Mouse (Mus musculus) fat pad, adult 2 months (tissue): ENCODE data around the gene Gm45808.
"Not testable (repeated sequence)": the region's sequence is repeated elsewhere in the genome, so short reads cannot be mapped to it uniquely, and the experiment has no call there.

ENCODE experiments used
- DNase-seq: peaks from one replicate; pipeline ENCODE4 v3.0.0-alpha.2; 2011; ENCODE audit warnings: low read depth, low spot score; ENCODE audit errors: extremely low read depth

Gene Gm45808

GRCm38 (mm10) chr7:45509912-45510787, 23.5 kb upstream of the Gm45808 start, which contains the start of gene Nucb1:
TSS of gene Nucb1 (minus strand) at chr7:45510406.
- no peak for DNase-seq

- no peak for DNase-seq
Observed at GRCm38 (mm10) chr7:45509181-45509882, 22.7 kb upstream of the Gm45808 start.

GRCm38 (mm10) chr7:45508561-45508960, 21.9 kb upstream of the Gm45808 start:
- no peak for DNase-seq

GRCm38 (mm10) chr7:45507583-45507982, 21.0 kb upstream of the Gm45808 start:
- no peak for DNase-seq

- DNase-seq = no peak
Observed at GRCm38 (mm10) chr7:45498427-45498826, 11.8 kb upstream of the Gm45808 start.

- DNase-seq = no peak
Observed at GRCm38 (mm10) chr7:45494548-45494947, 7.9 kb upstream of the Gm45808 start.

GRCm38 (mm10) chr7:45492951-45493350, 6.3 kb upstream of the Gm45808 start:
- no peak for DNase-seq

- no peak for DNase-seq
Observed at GRCm38 (mm10) chr7:45492225-45492844, 5.7 kb upstream of the Gm45808 start.

- no peak for DNase-seq
Observed at GRCm38 (mm10) chr7:45491264-45491663, 4.7 kb upstream of the Gm45808 start.

- no peak for DNase-seq
Observed at GRCm38 (mm10) chr7:45490822-45491221, 4.2 kb upstream of the Gm45808 start.

- DNase-seq = no peak
Observed at GRCm38 (mm10) chr7:45489578-45489977, 3.0 kb upstream of the Gm45808 start.

- DNase-seq = no peak
Observed at GRCm38 (mm10) chr7:45488293-45489204, 1.9 kb upstream of the Gm45808 start, which contains the start of gene Dhdh. TSS of gene Dhdh (minus strand) at chr7:45488805.

GRCm38 (mm10) chr7:45487861-45488292, 1.3 kb upstream of the Gm45808 start:
- no peak for DNase-seq

GRCm38 (mm10) chr7:45486158-45486557, 453 bp downstream of the Gm45808 start:
- DNase-seq = no peak

GRCm38 (mm10) chr7:45484985-45485384, 1.6 kb downstream of the Gm45808 start:
- not testable (repeated sequence) for DNase-seq

GRCm38 (mm10) chr7:45482166-45482565, 4.4 kb downstream of the Gm45808 start:
- DNase-seq = no peak

- DNase-seq = no peak
Observed at GRCm38 (mm10) chr7:45481374-45481927, 5.2 kb downstream of the Gm45808 start, which contains the start of gene Tulp2. TSS of gene Tulp2 (plus strand) at chr7:45481877.

GRCm38 (mm10) chr7:45480310-45480709, 6.3 kb downstream of the Gm45808 start:
- not testable (repeated sequence) for DNase-seq

- DNase-seq = no peak
Observed at GRCm38 (mm10) chr7:45478774-45479173, 7.8 kb downstream of the Gm45808 start.

GRCm38 (mm10) chr7:45477003-45477402, 9.6 kb downstream of the Gm45808 start:
- DNase-seq = no peak
